Mouse (Mus musculus) left cerebral cortex, adult 9 months (tissue): ENCODE results near the gene Olfr1202.

Experiments used
- DNase-seq, 2 experiments: peaks; one replicate each; pipeline ENCODE4 v3.0.0; 2022; ENCODE audit warnings: low spot score in 2 of 2

Olfr1202 gene

DNA sequence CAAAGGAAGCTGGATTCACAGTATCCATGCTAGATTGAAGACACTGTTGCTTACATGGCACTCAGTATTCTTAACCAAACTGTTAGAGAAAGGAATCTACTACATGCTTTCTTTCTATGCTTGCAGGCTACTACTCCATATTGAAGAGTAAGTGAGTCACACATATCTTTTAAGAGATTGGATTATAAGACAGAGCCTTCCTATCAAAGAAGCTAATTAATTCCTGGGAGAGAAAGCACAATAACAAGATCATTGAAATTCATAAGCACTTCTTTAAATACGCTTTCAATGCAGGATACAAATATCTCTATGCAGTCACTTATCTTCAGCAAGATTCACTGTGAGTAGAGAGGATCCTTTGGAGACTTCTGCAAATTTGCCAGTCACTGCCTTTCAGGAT lies at the start of gene Olfr1202:
TSS of gene Olfr1202 (plus strand) at position 301 of the 400 bp plus-strand sequence.
- no peak for DNase-seq

DNA sequence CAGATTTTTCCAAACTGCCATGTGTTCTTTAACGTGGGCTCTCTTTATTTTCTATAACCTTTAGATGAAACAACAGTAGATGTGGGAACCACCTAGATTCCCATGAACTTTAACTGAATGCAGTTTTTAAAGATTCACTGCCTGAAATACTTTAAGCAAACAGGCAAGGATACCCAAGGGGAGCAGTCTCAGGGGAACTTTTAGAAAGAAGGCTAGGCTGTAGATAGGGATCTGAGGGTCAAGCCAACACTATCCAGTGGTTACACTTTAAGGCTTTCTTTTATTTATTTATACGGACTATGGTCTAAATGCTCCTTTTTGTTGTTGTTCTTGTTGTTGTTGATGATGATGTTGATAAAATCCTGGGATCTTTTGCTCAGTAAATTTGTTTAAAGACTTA lies 43.9 kb upstream of the Olfr1202 start, which contains the start of gene Olfr1200:
TSS of gene Olfr1200 (minus strand) at position 101 of the 400 bp plus-strand sequence.
- no peak for DNase-seq

DNA sequence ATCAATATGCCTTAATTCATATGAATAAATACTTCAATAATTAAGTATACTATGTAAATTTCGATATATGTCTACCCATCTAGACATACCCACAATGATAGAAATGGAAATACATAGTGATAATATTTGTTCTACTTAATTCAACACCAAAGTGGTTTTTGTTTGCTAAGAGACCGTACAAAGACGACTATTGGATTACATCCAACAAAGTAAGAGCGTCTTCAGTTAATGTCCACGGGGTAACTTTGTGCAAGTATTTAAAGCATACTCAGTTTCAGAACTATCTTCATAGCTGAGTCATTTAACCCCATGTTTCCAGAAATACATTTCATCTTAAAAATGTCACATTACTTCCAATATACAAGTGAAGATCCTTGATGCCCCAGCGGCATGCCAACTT lies 21.6 kb upstream of the Olfr1202 start, which contains the start of gene Olfr1201:
TSS of gene Olfr1201 (plus strand) at position 301 of the 400 bp plus-strand sequence.
- DNase-seq, result no peak

DNA sequence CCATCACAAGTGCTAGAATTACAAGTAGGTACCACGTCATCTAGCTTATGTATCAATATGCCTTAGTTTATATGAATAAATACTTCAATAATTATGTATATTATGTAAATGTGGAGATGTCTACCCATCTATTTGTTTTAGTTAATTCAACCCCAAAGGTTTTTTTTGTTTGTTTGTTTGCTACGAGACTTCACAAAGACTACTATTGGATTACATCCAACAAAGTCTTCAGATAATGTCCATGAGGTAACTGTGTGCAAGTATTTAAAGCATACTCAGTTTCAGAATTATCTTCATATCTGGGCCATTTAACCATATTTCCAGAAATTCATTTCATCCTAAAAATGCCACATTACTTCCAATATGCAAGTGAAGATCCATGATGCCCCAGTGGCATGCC lies 15.1 kb downstream of the Olfr1202 start, which contains the start of gene Olfr1205:
TSS of gene Olfr1205 (plus strand) at position 301 of the 400 bp plus-strand sequence.
- DNase-seq, result no peak

DNA sequence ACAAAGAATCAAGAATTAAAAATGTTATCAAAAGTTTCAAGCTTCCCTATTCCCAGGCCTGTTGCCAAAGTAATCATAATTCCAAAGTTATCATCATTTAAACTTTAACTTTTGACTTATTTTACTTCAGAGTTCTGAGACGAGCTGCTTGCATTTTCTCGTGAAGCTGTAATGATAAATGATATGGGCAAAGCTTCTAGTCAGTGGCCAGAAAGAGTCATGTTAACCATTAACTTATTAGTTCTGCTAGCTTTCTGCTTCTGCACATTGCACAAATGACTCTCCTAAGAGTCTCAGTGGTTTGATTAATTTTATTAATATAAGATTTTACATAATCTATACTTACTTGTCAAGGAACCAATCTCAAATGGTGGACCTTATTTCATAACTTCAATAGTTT lies 24.2 kb downstream of the Olfr1202 start:
- no peak for DNase-seq

DNA sequence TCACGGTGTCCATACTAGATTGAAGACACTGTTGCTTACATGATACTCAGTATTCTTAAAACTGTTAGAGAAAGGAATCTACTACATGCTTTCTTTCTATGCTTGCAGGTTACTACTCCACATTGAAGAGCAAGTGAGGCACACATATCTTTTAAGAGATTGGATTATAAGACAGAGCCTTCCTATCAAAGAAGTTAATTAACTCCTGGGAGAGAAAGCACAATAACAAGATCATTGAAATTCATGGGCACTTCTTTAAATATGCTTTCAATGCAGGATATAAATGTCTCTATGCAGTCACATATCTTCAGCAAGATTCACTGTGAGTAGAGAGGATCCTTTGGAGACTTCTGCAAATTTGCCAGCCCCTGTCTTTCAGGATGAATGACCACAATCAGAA lies 34.7 kb downstream of the Olfr1202 start, which contains the start of gene Olfr1204:
TSS of gene Olfr1204 (plus strand) at position 301 of the 400 bp plus-strand sequence.
- no peak for DNase-seq

DNA sequence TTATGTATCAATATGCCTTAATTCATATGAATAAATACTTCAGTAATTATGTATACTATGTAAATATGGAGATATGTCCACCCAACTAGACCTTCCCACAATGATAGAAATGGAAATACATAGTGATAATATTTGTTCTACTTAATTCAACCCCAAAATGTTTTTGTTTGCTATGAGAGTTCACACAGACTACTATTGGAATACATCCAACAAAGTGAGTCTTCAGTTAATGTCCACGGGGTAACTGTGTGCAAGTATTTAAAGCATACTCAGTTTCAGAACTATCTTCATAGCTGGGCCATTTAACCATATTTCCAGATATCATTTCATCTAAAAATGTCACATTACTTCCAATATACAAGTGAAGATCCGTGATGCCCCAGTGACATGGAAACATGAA lies 48.6 kb downstream of the Olfr1202 start, which contains the start of gene Olfr1206:
TSS of gene Olfr1206 (plus strand) at position 301 of the 400 bp plus-strand sequence.
- DNase-seq, result no peak
